Mouse (Mus musculus): ENCODE results near the gene Ust.

Gene Ust

GRCm38 (mm10) chr10:8177618-8178017 is 341.0 kb downstream of the Ust start:
- no peak for DNase-seq (ENCODE audit: low spot score in 2 of 2)

GRCm38 (mm10) chr10:8176351-8177053 is 342.1 kb downstream of the Ust start:
- DNase-seq (ENCODE audit: low spot score in 2 of 2) = no peak

GRCm38 (mm10) chr10:8176008-8176350 is 342.6 kb downstream of the Ust start:
- DNase-seq (ENCODE audit: low spot score in 2 of 2) = no peak

- DNase-seq (ENCODE audit: low spot score in 2 of 2) = no peak
These were observed 343.9 kb downstream of the Ust start for GRCm38 (mm10) chr10:8174697-8175096.

- DNase-seq (ENCODE audit: low spot score in 2 of 2) = peak in 1 of 2 experiments; percentile 37
These were observed 344.4 kb downstream of the Ust start for GRCm38 (mm10) chr10:8174230-8174629.

GRCm38 (mm10) chr10:8173032-8173431 is 345.6 kb downstream of the Ust start:
- no peak for DNase-seq (ENCODE audit: low spot score in 2 of 2)

GRCm38 (mm10) chr10:8171556-8171955 is 347.1 kb downstream of the Ust start:
- peak; percentile 13 to 55 for DNase-seq (ENCODE audit: low spot score in 2 of 2)
